Mouse (Mus musculus) heart, postnatal 25 days (tissue): ENCODE results near the gene Olfr47. TPM values are rescaled to one million over a fixed set of nuclear protein-coding genes. Genes with fewer than 3 reads are reported as not detected.

Experiments used
- total RNA-seq, 2 experiments: library from RNA; stranded (reverse); gene quantifications; 2 replicates each; pipeline ENCODE4 v1.2.3; 2021

Olfr47 gene
- total RNA-seq, 2 experiments from 2014 or later, result not detected

Other genes starting within 250 kb of the Olfr47 start
- not detected for gene Olfr441, start 125.2 kb upstream of the Olfr47 start, total RNA-seq
- gene Olfr237-ps1, start 85.0 kb upstream of the Olfr47 start, total RNA-seq, result not detected
- gene Olfr437, start 68.2 kb upstream of the Olfr47 start, total RNA-seq, result not detected
- gene Olfr13, start 59.4 kb upstream of the Olfr47 start, total RNA-seq, result not detected
- not detected for gene Olfr435, start 34.4 kb upstream of the Olfr47 start, total RNA-seq
- not detected for gene Olfr434, start 18.5 kb upstream of the Olfr47 start, total RNA-seq
- gene Arhgef5, start 34.1 kb downstream of the Olfr47 start, total RNA-seq, result 10 to 100 TPM; 12.1 to 12.4 TPM
- not detected for gene Nobox, start 78.0 kb downstream of the Olfr47 start, total RNA-seq